Mouse (Mus musculus): ENCODE data around the gene Agtpbp1. TPM values are rescaled to one million over a fixed set of nuclear protein-coding genes. Genes with fewer than 3 reads are reported as not detected.
"Not testable (repeated sequence)": the region's sequence is repeated elsewhere in the genome, so short reads cannot be mapped to it uniquely, and the experiment has no call there.

The Agtpbp1 gene
- polyA plus RNA-seq, 1 experiment from 2014 or later: 10.6 TPM

- 92% methylated on average over 4 of the region's 4 CpGs for WGBS
- H3K4me1 ChIP-seq (ENCODE audit: control insufficient read depth, insufficient read depth, low read length): no peaks in the 10 kb centered on the region
- H3K9me3 ChIP-seq (ENCODE audit: control insufficient read depth, low read length): no peaks in the 10 kb centered on the region
- ATAC-seq (ENCODE audit: insufficient number of reproducible peaks, low FRiP score, low TSS enrichment, low read depth): no peak
- H3K27ac ChIP-seq (replicated peaks; ENCODE audit: low read depth, low read length): no peak overlapping the region
- DNase-seq (ENCODE audit: low spot score): no peak
- H3K4me3 ChIP-seq (ENCODE audit: low read depth, low read length): no peak overlapping the region
- peaks cover 10% of the 10 kb centered on the region; the same call in 1 of the 2 replicates for H3K36me3 ChIP-seq (ENCODE audit: control insufficient read depth, insufficient read depth, low read length)
- no peak overlapping the region for H3K4me2 ChIP-seq (ENCODE audit: low read depth, severe bottlenecking)
- H3K9ac ChIP-seq (ENCODE audit: low read length): no peak overlapping the region
- H3K27me3 ChIP-seq (ENCODE audit: control insufficient read depth, insufficient read depth, low read length): no peaks in the 10 kb centered on the region
These were observed 30.1 kb upstream of the Agtpbp1 start for GRCm38 (mm10) chr13:59615152-59615551.

- H3K9ac ChIP-seq (ENCODE audit: low read length): no peak overlapping the region
- H3K36me3 ChIP-seq (ENCODE audit: control insufficient read depth, insufficient read depth, low read length): peaks cover 6% of the 10 kb centered on the region; the same call in 1 of the 2 replicates
- H3K4me2 ChIP-seq (ENCODE audit: low read depth, severe bottlenecking): no peak overlapping the region
- no peaks in the 10 kb centered on the region for H3K27me3 ChIP-seq (ENCODE audit: control insufficient read depth, insufficient read depth, low read length)
- H3K4me1 ChIP-seq (ENCODE audit: control insufficient read depth, insufficient read depth, low read length): no peaks in the 10 kb centered on the region
- WGBS: 82% methylated on average over 4 of the region's 4 CpGs
- ATAC-seq (ENCODE audit: insufficient number of reproducible peaks, low FRiP score, low TSS enrichment, low read depth): no peak
- H3K9me3 ChIP-seq (ENCODE audit: control insufficient read depth, low read length): no peaks in the 10 kb centered on the region
- no peak for DNase-seq (ENCODE audit: low spot score)
- H3K4me3 ChIP-seq (ENCODE audit: low read depth, low read length): no peak overlapping the region
- H3K27ac ChIP-seq (replicated peaks; ENCODE audit: low read depth, low read length): no peak overlapping the region
These were observed 28.8 kb upstream of the Agtpbp1 start for GRCm38 (mm10) chr13:59613868-59614267.

- H3K9ac ChIP-seq (ENCODE audit: low read length): no peak overlapping the region
- H3K27me3 ChIP-seq (ENCODE audit: control insufficient read depth, insufficient read depth, low read length): no peaks in the 10 kb centered on the region
- no peaks in the 10 kb centered on the region for H3K9me3 ChIP-seq (ENCODE audit: control insufficient read depth, low read length)
- no peak for DNase-seq (ENCODE audit: low spot score)
- no peaks in the 10 kb centered on the region for H3K4me1 ChIP-seq (ENCODE audit: control insufficient read depth, insufficient read depth, low read length)
- no peak overlapping the region for H3K27ac ChIP-seq (replicated peaks; ENCODE audit: low read depth, low read length)
- H3K4me2 ChIP-seq (ENCODE audit: low read depth, severe bottlenecking): no peak overlapping the region
- ATAC-seq (ENCODE audit: insufficient number of reproducible peaks, low FRiP score, low TSS enrichment, low read depth): no peak
- no peak overlapping the region for H3K4me3 ChIP-seq (ENCODE audit: low read depth, low read length)
- H3K36me3 ChIP-seq (ENCODE audit: control insufficient read depth, insufficient read depth, low read length): peaks cover 6% of the 10 kb centered on the region
- 92% methylated on average over 2 of the region's 2 CpGs for WGBS
These were observed 25.4 kb upstream of the Agtpbp1 start for GRCm38 (mm10) chr13:59610437-59610836.

- Histone ChIP-seq H3K27me3 (ENCODE audit: control insufficient read depth, insufficient read depth, low read length) (no peaks in the 10 kb centered on the region), H3K4me2 (ENCODE audit: low read depth, severe bottlenecking) (no peak overlapping the region), H3K4me1 (ENCODE audit: control insufficient read depth, insufficient read depth, low read length) (no peaks in the 10 kb centered on the region), H3K27ac (replicated peaks; ENCODE audit: low read depth, low read length) (no peak overlapping the region), H3K36me3 (ENCODE audit: control insufficient read depth, insufficient read depth, low read length) (peaks cover 9% of the 10 kb centered on the region), H3K9ac (ENCODE audit: low read length) (no peak overlapping the region), H3K4me3 (ENCODE audit: low read depth, low read length) (no peak overlapping the region), H3K9me3 (ENCODE audit: control insufficient read depth, low read length) (no peaks in the 10 kb centered on the region)
- whole genome bisulfite sequencing: 93% methylated on average over 4 of the region's 4 CpGs
- ATAC-seq (ENCODE audit: insufficient number of reproducible peaks, low FRiP score, low TSS enrichment, low read depth): no peak
- DNase-seq (ENCODE audit: low spot score): no peak
These were observed 24.9 kb upstream of the Agtpbp1 start for GRCm38 (mm10) chr13:59609885-59610284.

- H3K9ac ChIP-seq (ENCODE audit: low read length): no peak overlapping the region
- H3K4me3 ChIP-seq (ENCODE audit: low read depth, low read length): no peak overlapping the region
- no peak overlapping the region for H3K27ac ChIP-seq (replicated peaks; ENCODE audit: low read depth, low read length)
- H3K36me3 ChIP-seq (ENCODE audit: control insufficient read depth, insufficient read depth, low read length): peaks cover 21% of the 10 kb centered on the region
- 86% methylated on average over 10 of the region's 10 CpGs for WGBS
- DNase-seq (ENCODE audit: low spot score) (no peak), ATAC-seq (ENCODE audit: insufficient number of reproducible peaks, low FRiP score, low TSS enrichment, low read depth) (no peak)
- H3K4me1 ChIP-seq (ENCODE audit: control insufficient read depth, insufficient read depth, low read length): no peaks in the 10 kb centered on the region
- H3K9me3 ChIP-seq (ENCODE audit: control insufficient read depth, low read length): no peaks in the 10 kb centered on the region
- no peaks in the 10 kb centered on the region for H3K27me3 ChIP-seq (ENCODE audit: control insufficient read depth, insufficient read depth, low read length)
- no peak overlapping the region for H3K4me2 ChIP-seq (ENCODE audit: low read depth, severe bottlenecking)
These were observed 20.3 kb upstream of the Agtpbp1 start for GRCm38 (mm10) chr13:59605221-59605922.

- no peaks in the 10 kb centered on the region for H3K4me1 ChIP-seq (ENCODE audit: control insufficient read depth, insufficient read depth, low read length)
- H3K36me3 ChIP-seq (ENCODE audit: control insufficient read depth, insufficient read depth, low read length): peaks cover 29% of the 10 kb centered on the region
- ATAC-seq (ENCODE audit: insufficient number of reproducible peaks, low FRiP score, low TSS enrichment, low read depth): no peak
- WGBS: 85% methylated on average over 1 of the region's 1 CpGs
- H3K9ac ChIP-seq (ENCODE audit: low read length): no peak overlapping the region
- no peak for DNase-seq (ENCODE audit: low spot score)
- no peak overlapping the region for H3K4me2 ChIP-seq (ENCODE audit: low read depth, severe bottlenecking)
- H3K27me3 ChIP-seq (ENCODE audit: control insufficient read depth, insufficient read depth, low read length): no peaks in the 10 kb centered on the region
- no peak overlapping the region for H3K27ac ChIP-seq (replicated peaks; ENCODE audit: low read depth, low read length)
- H3K9me3 ChIP-seq (ENCODE audit: control insufficient read depth, low read length): no peaks in the 10 kb centered on the region
- H3K4me3 ChIP-seq (ENCODE audit: low read depth, low read length): no peak overlapping the region
These were observed 19.5 kb upstream of the Agtpbp1 start for GRCm38 (mm10) chr13:59604511-59604910.

- peaks cover 28% of the 10 kb centered on the region for H3K36me3 ChIP-seq (ENCODE audit: control insufficient read depth, insufficient read depth, low read length)
These were observed 18.1 kb upstream of the Agtpbp1 start for GRCm38 (mm10) chr13:59603096-59603495.

GRCm38 (mm10) chr13:59592630-59593029 is 7.6 kb upstream of the Agtpbp1 start:
- no peak for ATAC-seq (ENCODE audit: insufficient number of reproducible peaks, low FRiP score, low TSS enrichment, low read depth)
- Histone ChIP-seq H3K4me1 (ENCODE audit: control insufficient read depth, insufficient read depth, low read length) (no peaks in the 10 kb centered on the region), H3K4me3 (ENCODE audit: low read depth, low read length) (no peak overlapping the region), H3K36me3 (ENCODE audit: control insufficient read depth, insufficient read depth, low read length) (peaks cover 10% of the 10 kb centered on the region), H3K4me2 (ENCODE audit: low read depth, severe bottlenecking) (no peak overlapping the region), H3K9me3 (ENCODE audit: control insufficient read depth, low read length) (no peaks in the 10 kb centered on the region), H3K27ac (replicated peaks; ENCODE audit: low read depth, low read length) (no peak overlapping the region), H3K9ac (ENCODE audit: low read length) (no peak overlapping the region), H3K27me3 (ENCODE audit: control insufficient read depth, insufficient read depth, low read length) (no peaks in the 10 kb centered on the region)
- no peak for DNase-seq (ENCODE audit: low spot score)
- 91% methylated on average over 1 of the region's 1 CpGs for WGBS

More at GRCm38 (mm10) chr13:59603096-59603495, 18.1 kb upstream of the Agtpbp1 start:
- ATAC-seq (ENCODE audit: insufficient number of reproducible peaks, low FRiP score, low TSS enrichment, low read depth): no peak
- WGBS: 92% methylated on average over 5 of the region's 5 CpGs
- H3K4me2 ChIP-seq (ENCODE audit: low read depth, severe bottlenecking): no peak overlapping the region
- no peak overlapping the region for H3K9ac ChIP-seq (ENCODE audit: low read length)
- DNase-seq (ENCODE audit: low spot score): no peak
- H3K27ac ChIP-seq (replicated peaks; ENCODE audit: low read depth, low read length): no peak overlapping the region
- no peak overlapping the region for H3K4me3 ChIP-seq (ENCODE audit: low read depth, low read length)
- H3K4me1 ChIP-seq (ENCODE audit: control insufficient read depth, insufficient read depth, low read length): no peaks in the 10 kb centered on the region
- H3K27me3 ChIP-seq (ENCODE audit: control insufficient read depth, insufficient read depth, low read length): no peaks in the 10 kb centered on the region
- no peaks in the 10 kb centered on the region for H3K9me3 ChIP-seq (ENCODE audit: control insufficient read depth, low read length)

- ATAC-seq (ENCODE audit: insufficient number of reproducible peaks, low FRiP score, low TSS enrichment, low read depth); H3K4me3 ChIP-seq (ENCODE audit: low read depth, low read length); H3K9me3 ChIP-seq (ENCODE audit: control insufficient read depth, low read length); H3K4me1 ChIP-seq (ENCODE audit: control insufficient read depth, insufficient read depth, low read length); H3K9ac ChIP-seq (ENCODE audit: low read length); DNase-seq (ENCODE audit: low spot score); H3K27me3 ChIP-seq (ENCODE audit: control insufficient read depth, insufficient read depth, low read length); H3K4me2 ChIP-seq (ENCODE audit: low read depth, severe bottlenecking); H3K27ac ChIP-seq (replicated peaks; ENCODE audit: low read depth, low read length): not testable (repeated sequence)
- 95% methylated on average over 3 of the region's 3 CpGs for WGBS
- H3K36me3 ChIP-seq (ENCODE audit: control insufficient read depth, insufficient read depth, low read length): peaks cover 13% of the 10 kb centered on the region
These were observed 7.0 kb upstream of the Agtpbp1 start for GRCm38 (mm10) chr13:59592058-59592457.

All from limb, embryonic 11.5 days (tissue).